Mouse (Mus musculus): Measurements from ENCODE around the gene Cwc22. TPM values are rescaled to one million over a fixed set of nuclear protein-coding genes. Genes with fewer than 3 reads are reported as not detected.
"Not testable (repeated sequence)": the region's sequence is repeated elsewhere in the genome, so short reads cannot be mapped to it uniquely, and the experiment has no call there.

Cwc22 gene
- total RNA-seq, 4 experiments from 2014 or later, result 13.2 to 18.3 (median 15.0) TPM

- no peak for DNase-seq (ENCODE audit: low spot score)
These were observed 48.2 kb downstream of the Cwc22 start for GRCm38 (mm10) chr2:77897988-77898387.

DNA sequence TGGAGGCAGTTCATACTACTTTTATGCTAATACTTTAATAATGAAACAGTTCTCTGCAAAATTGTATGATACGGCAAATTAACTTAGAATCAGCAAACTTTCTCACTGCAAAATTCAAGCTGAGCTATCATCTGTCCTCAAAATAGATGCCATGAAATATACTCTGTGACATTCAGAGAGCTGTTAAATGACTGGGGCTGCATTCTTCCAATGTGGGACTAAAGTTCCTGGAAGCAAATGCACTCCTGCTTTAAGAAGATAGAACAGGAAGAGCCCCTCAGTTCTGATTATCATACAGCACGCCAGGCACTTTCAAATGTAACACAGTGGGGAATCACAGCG lies 48.6 kb downstream of the Cwc22 start:
- no peak for DNase-seq (ENCODE audit: low spot score)

DNA sequence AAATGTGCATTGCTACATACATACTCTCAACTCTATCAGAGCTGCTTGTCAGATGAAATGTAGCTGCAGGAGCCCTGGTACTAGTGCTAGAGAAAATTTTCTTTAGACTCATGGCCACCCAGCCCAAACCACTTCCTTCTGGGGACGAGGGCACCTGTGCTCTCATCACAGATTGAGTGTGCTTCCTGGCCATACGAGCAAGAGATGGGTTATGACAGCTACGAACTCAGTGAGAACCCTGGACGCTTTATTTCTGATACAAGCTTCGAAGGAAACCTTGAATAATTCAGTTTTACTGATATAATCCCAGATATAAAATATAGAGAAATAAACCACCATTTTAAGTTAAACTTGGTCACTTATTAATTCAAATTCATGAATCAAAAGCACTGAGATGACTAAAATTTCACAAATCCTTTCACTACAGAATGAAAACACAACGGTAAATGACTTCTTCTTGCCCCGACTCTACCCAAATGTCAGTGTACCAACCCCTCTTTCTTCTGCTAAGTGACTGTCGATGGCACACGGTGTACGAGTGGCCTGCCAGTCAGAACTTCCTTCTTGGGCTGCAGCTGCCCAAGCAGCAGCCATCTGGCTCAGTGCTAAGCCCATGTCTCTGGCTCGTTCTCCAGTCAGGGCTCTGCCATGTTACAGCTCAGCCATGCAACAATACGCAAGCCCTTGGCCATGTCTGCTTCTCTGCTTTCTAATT lies 49.2 kb downstream of the Cwc22 start:
- DNase-seq (ENCODE audit: low spot score), result no peak

GRCm38 (mm10) chr2:77895906-77896570 lies 50.1 kb downstream of the Cwc22 start:
- not testable (repeated sequence) for DNase-seq (ENCODE audit: low spot score)

DNA sequence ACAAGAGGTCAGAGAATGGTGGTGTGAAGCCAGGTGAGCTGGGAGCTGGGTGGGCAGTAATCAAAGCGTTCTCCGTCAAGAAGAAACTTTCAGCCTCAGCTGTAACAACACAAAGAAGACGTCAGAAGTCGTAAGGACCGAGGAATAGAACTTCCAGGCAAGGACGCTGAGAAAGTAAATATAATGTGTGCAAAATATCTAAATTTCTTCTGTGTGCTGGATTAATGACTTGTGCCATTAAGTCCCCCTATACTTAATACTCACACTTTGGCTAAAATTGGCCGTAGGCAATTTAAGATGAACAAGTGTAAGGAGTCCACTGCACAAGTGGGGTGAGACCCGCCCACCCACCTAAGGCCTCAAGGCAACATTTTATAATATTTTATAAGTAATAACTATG lies 51.3 kb downstream of the Cwc22 start:
- no peak for DNase-seq (ENCODE audit: low spot score)

DNA sequence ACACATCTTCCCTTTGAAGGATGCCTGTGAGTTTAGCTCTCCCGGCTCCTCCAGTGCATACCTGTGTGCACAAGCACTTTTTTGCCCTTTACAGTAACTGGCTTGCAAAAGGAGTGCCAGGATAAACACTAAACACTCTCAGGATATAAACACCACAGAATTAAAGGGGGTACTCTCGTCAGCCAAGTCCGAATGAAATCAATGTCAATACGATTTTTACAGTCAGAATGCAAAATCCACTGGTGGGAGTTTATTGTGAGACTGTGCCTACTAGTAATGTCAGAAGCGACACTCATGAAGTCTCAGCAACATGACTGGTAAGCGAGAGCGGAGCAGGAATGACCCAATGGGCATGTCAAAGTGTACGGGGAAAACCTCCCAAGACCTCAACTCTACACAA lies 52.7 kb downstream of the Cwc22 start:
- no peak for DNase-seq (ENCODE audit: low spot score)

DNA sequence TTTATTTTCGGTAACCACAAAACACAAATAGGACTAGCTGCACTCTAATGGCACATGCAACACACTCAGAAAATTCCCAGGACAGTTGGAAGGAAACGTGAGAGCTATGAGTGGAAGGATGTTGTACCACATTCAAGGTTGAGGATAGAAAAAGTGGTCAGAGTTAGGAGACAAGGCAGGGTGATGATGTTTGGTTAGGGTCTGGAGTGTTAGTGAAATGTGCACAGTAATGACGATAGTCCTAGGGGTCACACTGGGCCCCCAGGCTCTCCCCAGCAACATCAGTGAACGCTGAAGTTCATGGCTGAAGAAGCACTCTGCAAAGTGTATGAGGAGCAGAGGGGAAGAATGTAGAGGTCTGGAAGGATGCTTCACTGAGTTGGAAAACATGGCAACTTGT lies 53.6 kb downstream of the Cwc22 start:
- DNase-seq (ENCODE audit: low spot score), result no peak

GRCm38 (mm10) chr2:77890836-77891438 lies 55.2 kb downstream of the Cwc22 start:
- no peak for DNase-seq (ENCODE audit: low spot score)

DNA sequence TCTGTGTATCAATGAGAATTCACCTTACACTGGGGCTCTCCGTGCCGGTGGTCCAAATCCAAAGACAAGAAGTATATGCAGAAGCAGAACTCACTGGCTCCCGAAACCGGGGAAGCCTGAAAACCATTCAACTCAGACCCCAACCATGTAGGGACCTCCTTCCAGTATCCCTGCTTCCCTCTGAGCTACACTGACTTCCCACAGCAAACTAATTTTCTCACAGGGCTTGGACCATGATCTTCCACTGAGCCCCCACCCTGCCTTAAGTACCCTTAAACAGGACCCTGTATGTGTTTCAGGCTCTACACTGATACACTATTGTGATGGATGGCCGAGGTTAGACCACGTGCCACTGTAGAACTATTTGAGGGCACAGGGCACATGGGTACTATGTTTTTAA lies 56.2 kb downstream of the Cwc22 start:
- DNase-seq (ENCODE audit: low spot score), result no peak

DNA sequence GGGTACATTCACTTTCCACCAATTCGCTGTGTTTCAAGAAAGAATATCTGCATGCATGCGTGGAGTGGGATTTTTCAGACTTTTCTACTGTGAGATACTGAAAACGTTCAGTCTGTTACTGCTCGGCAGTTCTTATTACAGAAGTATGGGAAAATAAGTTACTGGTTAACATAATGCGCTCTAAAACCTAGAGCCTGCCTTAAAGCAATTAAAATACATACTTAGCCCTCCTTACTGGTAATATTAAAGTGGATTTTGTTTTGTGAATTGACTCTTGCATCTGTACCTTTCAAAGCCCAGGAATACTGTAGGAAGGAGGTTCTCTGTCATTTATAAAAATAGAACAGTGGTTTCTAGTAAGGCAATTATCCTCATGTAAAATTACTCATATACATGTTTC lies 56.8 kb downstream of the Cwc22 start:
- no peak for DNase-seq (ENCODE audit: low spot score)

DNA sequence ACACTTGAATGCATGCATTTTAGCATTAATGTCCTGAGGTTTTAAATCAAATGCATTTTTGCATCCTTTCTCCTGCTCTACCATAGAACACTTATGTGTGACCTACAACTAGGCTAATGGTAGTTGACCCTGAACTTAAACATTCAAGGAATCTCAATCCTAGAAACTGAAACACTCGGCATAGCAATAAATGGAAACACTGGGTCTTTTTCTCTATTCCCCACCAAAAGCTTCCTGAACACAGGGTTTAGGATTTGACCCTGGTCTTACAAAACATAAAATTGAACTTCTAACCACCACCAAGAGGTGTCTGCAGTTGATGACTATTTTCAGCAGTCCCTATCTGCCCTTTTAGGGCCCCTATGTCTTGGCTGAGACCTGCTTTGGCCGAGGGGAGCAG lies 57.3 kb downstream of the Cwc22 start:
- DNase-seq (ENCODE audit: low spot score), result no peak

GRCm38 (mm10) chr2:77888056-77888455 lies 58.1 kb downstream of the Cwc22 start:
- no peak for DNase-seq (ENCODE audit: low spot score)

- no peak for DNase-seq (ENCODE audit: low spot score)
These were observed 59.0 kb downstream of the Cwc22 start for GRCm38 (mm10) chr2:77887166-77887565.

- DNase-seq (ENCODE audit: low spot score), result no peak
These were observed 60.6 kb downstream of the Cwc22 start for GRCm38 (mm10) chr2:77885491-77886130.

DNA sequence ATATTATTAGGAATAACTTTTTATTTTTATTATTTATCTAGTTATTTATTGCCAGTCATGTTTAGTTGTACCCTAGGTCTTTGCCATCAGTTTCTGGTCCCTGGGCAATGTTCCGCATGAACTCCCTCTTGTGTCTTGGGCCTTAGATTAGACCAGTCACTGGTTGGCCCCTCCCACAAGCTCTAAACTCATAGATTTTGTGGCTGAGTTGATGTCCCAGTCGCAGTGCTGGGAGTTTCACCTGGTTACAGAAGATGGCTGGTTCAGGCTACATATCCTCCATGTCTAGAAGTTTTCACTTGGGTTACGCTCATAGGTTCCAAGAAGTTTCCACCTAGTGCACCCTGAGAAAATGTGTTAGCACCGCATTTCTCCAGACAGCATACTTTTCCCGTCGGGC lies 61.1 kb downstream of the Cwc22 start:
- no peak for DNase-seq (ENCODE audit: low spot score)

DNA sequence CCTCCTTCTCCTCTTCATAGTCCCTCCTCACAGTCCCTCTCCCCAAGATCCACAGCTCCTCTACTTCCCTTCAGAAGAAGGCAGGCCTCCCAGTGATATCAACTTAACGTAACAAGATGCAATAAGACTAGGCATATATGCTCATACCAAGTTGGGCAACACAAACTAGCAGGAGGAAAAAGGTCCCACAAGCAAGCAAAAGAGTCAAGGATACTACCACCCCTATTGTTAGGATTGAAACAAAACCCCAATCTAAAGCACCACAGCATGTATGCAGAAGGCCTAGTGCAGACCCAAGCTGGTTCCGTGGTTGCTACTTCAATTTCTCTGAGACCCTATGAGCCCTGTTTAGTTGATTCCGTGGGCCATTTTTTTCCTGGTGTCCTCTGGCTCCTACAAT lies 61.7 kb downstream of the Cwc22 start:
- DNase-seq (ENCODE audit: low spot score), result no peak

GRCm38 (mm10) chr2:77882961-77883360 lies 63.2 kb downstream of the Cwc22 start:
- no peak for DNase-seq (ENCODE audit: low spot score)

DNA sequence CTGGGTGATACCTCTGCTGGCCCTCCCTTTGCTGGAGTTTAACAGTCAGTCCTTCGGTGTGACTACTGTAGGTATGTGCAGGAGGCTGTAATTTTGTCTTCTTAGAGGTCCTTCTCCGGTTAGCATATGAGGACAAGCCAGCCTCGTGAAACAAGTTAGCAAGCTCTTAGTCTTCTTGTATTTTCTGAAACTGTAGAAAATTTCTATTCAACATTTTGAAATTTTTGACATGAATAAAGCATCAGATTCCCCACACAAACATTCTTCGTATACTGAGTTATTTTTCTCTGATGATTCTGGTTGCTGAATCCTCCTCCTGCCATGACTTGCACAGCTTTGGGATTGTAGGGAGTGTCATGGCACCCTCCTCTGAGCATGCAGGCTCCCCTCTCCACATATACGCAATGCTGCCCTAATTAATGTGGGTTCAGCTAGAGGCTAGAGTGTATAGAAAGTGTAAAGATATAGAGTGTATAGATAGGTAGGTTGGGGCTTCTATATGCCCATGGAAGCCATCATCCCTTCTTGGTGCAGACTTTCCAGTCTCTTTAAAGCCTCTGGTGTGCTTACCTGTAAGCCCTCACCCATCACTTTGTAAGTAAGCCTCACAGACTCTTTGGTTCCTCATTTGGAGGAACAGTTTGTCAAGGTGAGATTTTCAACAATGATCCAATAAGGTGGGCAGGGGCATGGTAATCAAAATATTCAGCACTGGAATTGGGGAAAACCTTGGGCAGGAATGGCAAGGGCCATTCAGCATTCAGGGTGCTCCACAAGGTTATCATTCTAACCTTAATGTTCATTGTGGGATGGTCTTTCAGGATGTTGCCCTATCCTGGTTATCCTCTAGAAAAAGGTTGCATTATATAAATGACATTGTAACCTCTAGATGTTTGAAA lies 64.6 kb downstream of the Cwc22 start:
- no peak for DNase-seq (ENCODE audit: low spot score)

- DNase-seq (ENCODE audit: low spot score), result no peak
These were observed 65.8 kb downstream of the Cwc22 start for GRCm38 (mm10) chr2:77880351-77880750.

DNA sequence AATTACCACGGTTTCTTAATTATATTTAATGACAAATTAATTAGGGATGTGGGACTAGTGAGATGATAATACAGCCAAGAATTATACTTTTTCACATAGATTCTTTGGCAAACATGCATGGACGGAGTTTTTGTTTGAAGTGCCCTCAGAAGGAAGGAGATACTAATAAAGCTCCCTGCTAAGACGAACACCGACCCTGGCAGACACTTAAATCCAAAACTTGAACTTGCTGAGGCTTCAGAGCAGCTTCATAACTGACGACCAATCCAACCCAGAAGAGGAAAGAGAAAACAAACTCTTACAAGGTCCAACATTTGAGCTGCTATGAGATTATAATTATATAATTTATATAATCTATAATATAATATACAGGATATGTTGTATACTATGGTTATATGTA lies 66.4 kb downstream of the Cwc22 start:
- DNase-seq (ENCODE audit: low spot score), result no peak

DNA sequence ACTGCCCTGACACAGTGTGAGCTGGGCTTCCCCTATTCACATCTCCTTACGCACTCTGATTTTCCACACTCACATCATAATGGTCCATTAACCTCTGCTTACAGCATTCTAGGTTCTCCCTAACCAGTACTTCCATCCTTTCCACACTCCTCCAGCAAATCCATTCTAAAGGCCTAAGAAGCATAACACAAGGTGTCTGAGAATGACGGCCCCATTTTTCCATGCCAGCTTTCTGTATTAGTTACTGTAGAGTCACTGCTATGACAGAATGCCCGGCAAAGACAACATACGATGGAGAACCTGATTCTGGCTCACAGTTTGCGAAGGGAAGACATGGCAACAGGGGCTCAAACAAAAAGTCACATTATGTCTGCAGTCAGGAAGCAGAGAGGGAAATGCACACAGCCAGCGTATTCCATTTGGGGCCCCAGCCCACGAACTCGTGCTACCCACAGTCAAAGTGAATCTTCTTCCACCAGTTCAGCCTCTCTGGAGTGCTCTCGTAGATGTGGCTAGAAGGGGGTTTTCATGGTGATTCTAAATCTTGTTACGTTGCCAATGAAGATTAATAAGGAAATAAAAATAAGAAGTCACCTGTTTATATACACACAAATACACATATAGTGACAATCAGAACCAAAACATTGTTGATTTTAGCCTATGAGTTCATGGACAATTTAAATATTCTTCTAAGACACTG lies 68.9 kb downstream of the Cwc22 start:
- no peak for DNase-seq (ENCODE audit: low spot score)

Measured in heart, adult 8-10 months (tissue).